Mouse (Mus musculus) inflammation-experienced regulatory T-cells, adult 16 weeks (primary cell): ENCODE results near the gene Ncapg2. TPM values are rescaled to one million over a fixed set of nuclear protein-coding genes. Genes with fewer than 3 reads are reported as not detected.

Source experiments
- polyA plus RNA-seq: library from polyadenylated mRNA; unstranded; fragments of 100-300 nt; shearing (Covaris generic); gene quantifications from one replicate; pipeline ENCODE4 v1.2.1, GENCODE M21; 2017

Gene Ncapg2
- 10.8 TPM for polyA plus RNA-seq

DNA sequence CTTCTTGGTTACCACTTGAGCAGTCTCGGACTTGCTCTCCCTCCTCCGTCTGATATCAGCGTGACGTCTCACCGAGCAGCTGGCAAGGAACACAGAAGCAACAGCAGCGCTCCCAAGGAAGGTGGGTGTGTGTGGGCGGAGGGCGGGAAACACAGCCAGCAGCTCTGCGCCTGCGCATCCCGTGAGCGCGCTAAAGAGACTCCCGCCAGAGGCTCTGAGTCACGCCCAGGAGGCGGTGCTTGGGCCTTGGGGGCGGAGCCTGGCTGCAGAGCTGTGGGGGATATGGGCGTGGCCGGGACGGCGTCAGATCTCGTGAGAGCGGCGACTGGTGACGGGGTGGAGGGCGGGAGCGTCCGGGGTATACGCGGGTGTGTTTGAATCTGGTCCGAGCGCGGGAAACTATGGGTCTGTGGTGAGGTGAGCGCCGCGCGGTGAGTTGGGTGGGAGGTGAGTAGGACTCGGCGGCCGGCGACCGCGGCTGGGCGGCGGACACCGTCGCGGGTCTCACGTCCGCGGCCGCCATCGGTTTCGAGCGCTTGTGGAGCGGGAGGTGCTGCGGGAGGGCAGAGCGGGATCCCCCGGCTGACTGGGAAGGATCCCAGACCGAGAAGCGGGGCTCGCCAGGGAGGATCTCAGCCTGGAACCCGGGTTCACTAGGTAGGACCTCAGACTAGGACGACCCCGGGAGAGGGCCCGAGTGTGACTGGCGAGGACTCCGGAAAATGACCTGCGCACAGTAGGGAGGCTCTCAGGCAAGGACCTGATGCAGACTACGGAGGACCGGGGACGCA, at the start of gene Ncapg2:
Ncapg2 (plus strand) TSS at position 358 of the 791 bp plus-strand sequence.

DNA sequence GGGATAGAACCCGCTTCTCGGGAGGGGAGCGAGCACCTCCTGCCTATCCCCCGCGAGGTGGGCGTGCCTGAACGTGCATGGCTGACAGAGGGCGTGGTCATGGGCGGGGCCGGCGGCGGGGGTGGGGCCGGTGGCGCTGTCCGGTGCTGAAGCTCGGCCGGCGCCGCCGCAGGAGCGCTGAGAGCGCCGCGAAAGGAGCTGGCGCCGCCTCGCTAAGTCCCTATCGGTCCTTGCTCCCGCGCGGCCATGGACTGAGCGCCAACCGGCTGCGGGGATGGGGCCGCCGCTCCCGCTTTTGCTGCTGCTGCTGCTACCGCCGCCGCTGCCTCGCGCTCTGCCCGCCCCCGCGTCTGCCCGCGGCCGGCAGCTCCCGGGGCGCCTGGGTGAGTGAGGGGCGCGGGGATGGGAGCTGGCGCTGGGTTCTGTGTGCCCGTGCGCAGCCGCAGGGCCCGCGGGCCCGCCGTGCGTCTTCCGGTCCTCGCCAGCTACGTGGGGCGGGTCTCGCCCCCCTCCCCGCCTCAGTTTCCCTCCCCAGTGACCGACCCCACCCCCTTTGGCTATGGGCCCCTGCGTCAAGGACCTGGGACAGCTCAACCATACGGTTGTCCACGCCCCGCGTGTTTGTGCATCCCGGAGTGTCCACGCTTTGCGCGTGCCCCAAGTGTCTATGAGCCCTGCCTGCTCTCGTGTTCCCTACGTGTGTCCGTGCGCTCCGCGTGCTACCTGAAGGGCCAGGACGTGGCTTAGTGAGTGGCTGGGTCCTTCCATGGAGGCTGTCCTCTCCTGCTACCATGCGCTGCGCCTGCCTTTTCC, 80.6 kb downstream of the Ncapg2 start, which contains the start of gene Ptprn2:
Ptprn2 (plus strand) TSS at position 130 of the 813 bp plus-strand sequence.

Other genes with a start within 250 kb of the Ncapg2 start
- gene Wdr60, start 142.4 kb upstream of the Ncapg2 start, polyA plus RNA-seq = 1.5 TPM
- gene Gm11027, start 130.0 kb upstream of the Ncapg2 start, polyA plus RNA-seq = not detected
- gene Esyt2, start 124.2 kb upstream of the Ncapg2 start, polyA plus RNA-seq = 49.3 TPM
- gene Ptprn2, start 80.3 kb downstream of the Ncapg2 start, polyA plus RNA-seq = 0.15 TPM